Mouse (Mus musculus): ENCODE measurements around the gene Lhx3. TPM values are rescaled to one million over a fixed set of nuclear protein-coding genes. Genes with fewer than 3 reads are reported as not detected.

The Lhx3 gene
- total and polyA plus RNA-seq, 3 experiments: not detected

DNA sequence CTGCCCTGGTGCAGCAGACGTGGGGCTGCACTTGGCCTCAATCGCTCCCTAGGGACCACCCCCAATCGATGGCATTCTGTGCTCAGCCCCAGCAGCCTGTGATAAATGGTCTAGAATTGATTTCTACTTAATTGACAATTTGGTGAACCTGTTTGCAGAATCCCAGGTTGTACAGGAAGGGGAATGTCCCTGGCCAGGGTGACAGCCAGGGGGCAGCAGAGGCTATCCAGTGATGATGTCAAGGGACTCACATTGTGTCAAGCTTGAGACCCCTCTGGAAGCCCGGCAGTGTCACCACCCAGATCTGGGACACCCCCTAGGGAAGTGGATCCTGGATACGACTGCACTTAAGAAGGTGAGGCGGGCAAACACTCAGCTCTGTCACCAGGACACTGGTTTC is 25.4 kb downstream of the Lhx3 start:
- no peak overlapping the region for H3K9ac ChIP-seq (ENCODE audit: insufficient read depth, low read depth)

DNA sequence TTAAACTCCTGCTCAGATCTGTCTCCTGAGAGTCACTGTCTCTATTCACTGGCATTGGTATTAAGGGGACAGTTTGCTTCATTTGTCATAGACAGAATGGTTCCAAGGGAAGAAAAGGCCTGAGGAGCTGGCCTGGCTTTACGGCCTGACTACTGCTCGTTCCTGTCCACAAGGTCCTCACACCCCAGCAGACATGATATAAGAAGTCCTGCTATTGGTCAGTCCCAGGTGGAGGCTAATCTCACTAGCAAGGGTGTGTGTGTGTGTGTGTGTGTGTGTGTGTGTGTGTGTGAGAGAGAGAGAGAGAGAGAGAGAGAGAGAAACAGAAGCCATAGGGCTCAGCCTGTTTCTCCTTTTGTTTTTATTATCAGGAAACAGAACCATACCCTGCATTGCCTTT is 30.9 kb downstream of the Lhx3 start:
- in situ Hi-C loops (cut with MboI; ENCODE audit: low pct_ligation_motif_present, low pct_unique_long_range_greater_than_20kb, low sequenced_read_pairs) (no loop called here), dilution Hi-C loops (cut with MboI; ENCODE audit: extremely low pct_ligation_motif_present, extremely low pct_unique_long_range_greater_than_20kb, low sequenced_read_pairs) (no loop called here)
- H3K9me3 ChIP-seq (replicated peaks; ENCODE audit: low read length): no peaks in the 10 kb centered on the region
- TF ChIP-seq RCOR1 (conservative IDR thresholded peaks at IDR 0.05; ENCODE audit: low read depth, low read length) (no peak), TCF12 (IDR thresholded peaks at IDR 0.05; ENCODE audit: low read depth, low read length) (no peak), GABPA (IDR thresholded peaks at IDR 0.05; ENCODE audit: insufficient replicate concordance, low read depth, low read length) (no peak), USF2 (conservative IDR thresholded peaks at IDR 0.05; ENCODE audit: low read depth, low read length) (no peak), RAD21 (IDR thresholded peaks at IDR 0.05; ENCODE audit: low read depth, low read length) (no peak), ETS1 (conservative IDR thresholded peaks at IDR 0.05; ENCODE audit: low read depth, low read length) (no peak), USF1 (IDR thresholded peaks at IDR 0.05; ENCODE audit: low read depth, low read length) (no peak), SIN3A (IDR thresholded peaks at IDR 0.05; ENCODE audit: low read length) (no peak), MAZ (IDR thresholded peaks at IDR 0.05; ENCODE audit: low read depth, low read length) (no peak)
- no peak overlapping the region for H3K4me2 ChIP-seq (ENCODE audit: insufficient read depth, low read depth, poor library complexity, severe bottlenecking)
- no peaks in the 10 kb centered on the region for H3K79me2 ChIP-seq (replicated peaks; ENCODE audit: control insufficient read depth, extremely low read depth, insufficient read depth, poor library complexity, severe bottlenecking)
- no peak for DNase-seq (ENCODE audit: extremely low read depth)
- no peak overlapping the region for H3K27ac ChIP-seq (ENCODE audit: insufficient read depth, low read depth)
- no peak overlapping the region for H3K4me3 ChIP-seq (replicated peaks in 1 of 3; ENCODE audit: low read depth in 2 of 3, low read length in 2 of 3, poor library complexity in 1 of 3)
- H3K4me1 ChIP-seq (ENCODE audit: control insufficient read depth in 1 of 2, insufficient read depth in 2 of 2): no peaks in the 10 kb centered on the region
- peaks cover 55% of the 10 kb centered on the region for H3K27me3 ChIP-seq (replicated peaks)
- no peak overlapping the region for H3K9ac ChIP-seq (ENCODE audit: insufficient read depth, low read depth)
- H3K36me3 ChIP-seq (replicated peaks in 1 of 2; ENCODE audit: control insufficient read depth in 1 of 2, insufficient read depth in 1 of 2, low read length in 1 of 2): no peaks in the 10 kb centered on the region

More for the DNA sequence above, 25.4 kb downstream of the Lhx3 start:
- peaks cover 39% of the 10 kb centered on the region for H3K27me3 ChIP-seq (replicated peaks)
- no peaks in the 10 kb centered on the region for H3K9me3 ChIP-seq (replicated peaks; ENCODE audit: low read length)
- TF ChIP-seq CHD1 (IDR thresholded peaks at IDR 0.05; ENCODE audit: low read depth, low read length) (no peak), SIN3A (IDR thresholded peaks at IDR 0.05; ENCODE audit: low read length) (no peak), KAT2A (IDR thresholded peaks at IDR 0.05; ENCODE audit: insufficient replicate concordance, low read length) (no peak), JUN (IDR thresholded peaks at IDR 0.05; ENCODE audit: insufficient read depth, low read depth, low read length) (no peak), USF1 (IDR thresholded peaks at IDR 0.05; ENCODE audit: low read depth, low read length) (no peak), TCF12 (IDR thresholded peaks at IDR 0.05; ENCODE audit: low read depth, low read length) (no peak), MXI1 (IDR thresholded peaks at IDR 0.05; ENCODE audit: low read depth, low read length) (no peak), ELF1 (IDR thresholded peaks at IDR 0.05; ENCODE audit: low read depth, low read length) (no peak), CTCF (conservative IDR thresholded peaks at IDR 0.05 in 1 of 2, IDR thresholded peaks at IDR 0.05 in 1 of 2; ENCODE audit: low read depth in 2 of 2, low read length in 2 of 2) (peak; percentile 41 to 78; a peak in 3 of 4 replicates), MEF2A (IDR thresholded peaks at IDR 0.05; ENCODE audit: borderline replicate concordance, low read depth, low read length) (no peak; the same call in 1 of the 2 replicates), IRF4 (IDR thresholded peaks at IDR 0.05; ENCODE audit: low read depth, low read length) (no peak), POLR2A (IDR thresholded peaks at IDR 0.05; ENCODE audit: low read depth, low read length) (no peak), SMC3 (IDR thresholded peaks at IDR 0.05; ENCODE audit: low read depth, low read length) (peak; percentile 82), UBTF (IDR thresholded peaks at IDR 0.05; ENCODE audit: low read depth, low read length) (no peak), ZC3H11A (IDR thresholded peaks at IDR 0.05; ENCODE audit: low read depth, low read length) (no peak), JUND (conservative IDR thresholded peaks at IDR 0.05; ENCODE audit: low read depth, low read length) (no peak), PAX5 (IDR thresholded peaks at IDR 0.05; ENCODE audit: low read length) (no peak), RAD21 (IDR thresholded peaks at IDR 0.05; ENCODE audit: low read depth, low read length) (peak; percentile 70)
- in situ Hi-C loops (cut with MboI; ENCODE audit: low pct_ligation_motif_present, low pct_unique_long_range_greater_than_20kb, low sequenced_read_pairs) (no loop called here), dilution Hi-C loops (cut with MboI; ENCODE audit: extremely low pct_ligation_motif_present, extremely low pct_unique_long_range_greater_than_20kb, low sequenced_read_pairs) (no loop called here)
- H3K27ac ChIP-seq (ENCODE audit: insufficient read depth, low read depth): no peak overlapping the region
- H3K36me3 ChIP-seq (replicated peaks in 1 of 2; ENCODE audit: control insufficient read depth in 1 of 2, insufficient read depth in 1 of 2, low read length in 1 of 2): no peaks in the 10 kb centered on the region
- H3K4me1 ChIP-seq (ENCODE audit: control insufficient read depth in 1 of 2, insufficient read depth in 2 of 2): no peaks in the 10 kb centered on the region
- H3K4me2 ChIP-seq (ENCODE audit: insufficient read depth, low read depth, poor library complexity, severe bottlenecking): no peak overlapping the region
- no peak overlapping the region for H3K4me3 ChIP-seq (replicated peaks in 1 of 3; ENCODE audit: low read depth in 2 of 3, low read length in 2 of 3, poor library complexity in 1 of 3)
- H3K79me2 ChIP-seq (replicated peaks; ENCODE audit: control insufficient read depth, extremely low read depth, insufficient read depth, poor library complexity, severe bottlenecking): no peaks in the 10 kb centered on the region
- DNase-seq (ENCODE audit: extremely low read depth): peak; percentile 17
